Mouse (Mus musculus): ENCODE data around the gene Ugt2a1. TPM values are rescaled to one million over a fixed set of nuclear protein-coding genes. Genes with fewer than 3 reads are reported as not detected.
"Not testable (repeated sequence)": the region's sequence is repeated elsewhere in the genome, so short reads cannot be mapped to it uniquely, and the experiment has no call there.

Gene Ugt2a1
- polyA plus RNA-seq, 1 experiment from 2014 or later, result not detected

- 65% methylated on average over 1 of the region's 1 CpGs for WGBS
Measured at GRCm38 (mm10) chr5:87486706-87487105, 4.0 kb downstream of the Ugt2a1 start, which contains the start of gene Gm43638. Gene Gm43638, minus strand, starts transcription at chr5:87486806.

GRCm38 (mm10) chr5:87482160-87482559 lies 8.5 kb downstream of the Ugt2a1 start, which contains the start of gene Ugt2a2:
Gene Ugt2a2, minus strand, starts transcription at chr5:87482260.
- Histone ChIP-seq H3K27me3 (ENCODE audit: control insufficient read depth, insufficient read depth, low read depth, low read length) (no peaks in the 10 kb centered on the region), H3K27ac (ENCODE audit: low read length) (no peak within 1 kb of the TSS), H3K9ac (ENCODE audit: low read length) (no peak within 1 kb of the TSS), H3K36me3 (ENCODE audit: control insufficient read depth, insufficient read depth, low read length) (no peaks in the 10 kb centered on the region), H3K4me2 (ENCODE audit: low read depth, low read length) (no peak within 1 kb of the TSS), H3K4me1 (replicated peaks; ENCODE audit: control insufficient read depth, insufficient read depth, low read length) (no peaks in the 10 kb centered on the region), H3K4me3 (ENCODE audit: low read length) (no peak within 1 kb of the TSS), H3K9me3 (ENCODE audit: control insufficient read depth, low read length) (no peaks in the 10 kb centered on the region)
- 73% methylated on average over 5 of the region's 5 CpGs for WGBS
- no peak for ATAC-seq (ENCODE audit: low read depth)

More at GRCm38 (mm10) chr5:87486706-87487105, 4.0 kb downstream of the Ugt2a1 start, which contains the start of gene Gm43638:
- H3K4me2 ChIP-seq (ENCODE audit: low read depth, low read length); H3K9me3 ChIP-seq (ENCODE audit: control insufficient read depth, low read length); H3K36me3 ChIP-seq (ENCODE audit: control insufficient read depth, insufficient read depth, low read length); H3K27ac ChIP-seq (ENCODE audit: low read length); H3K4me3 ChIP-seq (ENCODE audit: low read length); ATAC-seq (ENCODE audit: low read depth); H3K27me3 ChIP-seq (ENCODE audit: control insufficient read depth, insufficient read depth, low read depth, low read length); H3K4me1 ChIP-seq (replicated peaks; ENCODE audit: control insufficient read depth, insufficient read depth, low read length); H3K9ac ChIP-seq (ENCODE audit: low read length): not testable (repeated sequence)

- H3K4me2 ChIP-seq (ENCODE audit: low read depth, low read length), result no peak overlapping the region
- WGBS, result 57% methylated on average over 1 of the region's 1 CpGs
- no peaks in the 10 kb centered on the region for H3K36me3 ChIP-seq (ENCODE audit: control insufficient read depth, insufficient read depth, low read length)
- H3K9ac ChIP-seq (ENCODE audit: low read length), result no peak overlapping the region
- H3K9me3 ChIP-seq (ENCODE audit: control insufficient read depth, low read length), result no peaks in the 10 kb centered on the region
- H3K4me1 ChIP-seq (replicated peaks; ENCODE audit: control insufficient read depth, insufficient read depth, low read length), result no peaks in the 10 kb centered on the region
- no peak overlapping the region for H3K4me3 ChIP-seq (ENCODE audit: low read length)
- no peak for ATAC-seq (ENCODE audit: low read depth)
- H3K27me3 ChIP-seq (ENCODE audit: control insufficient read depth, insufficient read depth, low read depth, low read length), result no peaks in the 10 kb centered on the region
- no peak overlapping the region for H3K27ac ChIP-seq (ENCODE audit: low read length)
Measured at GRCm38 (mm10) chr5:87458810-87459209, 31.9 kb downstream of the Ugt2a1 start.

GRCm38 (mm10) chr5:87457701-87458100 lies 33.0 kb downstream of the Ugt2a1 start:
- Histone ChIP-seq H3K27me3 (ENCODE audit: control insufficient read depth, insufficient read depth, low read depth, low read length) (no peaks in the 10 kb centered on the region), H3K4me2 (ENCODE audit: low read depth, low read length) (no peak overlapping the region), H3K27ac (ENCODE audit: low read length) (no peak overlapping the region), H3K9ac (ENCODE audit: low read length) (no peak overlapping the region), H3K36me3 (ENCODE audit: control insufficient read depth, insufficient read depth, low read length) (no peaks in the 10 kb centered on the region), H3K9me3 (ENCODE audit: control insufficient read depth, low read length) (no peaks in the 10 kb centered on the region), H3K4me3 (ENCODE audit: low read length) (no peak overlapping the region), H3K4me1 (replicated peaks; ENCODE audit: control insufficient read depth, insufficient read depth, low read length) (no peaks in the 10 kb centered on the region)
- no peak for ATAC-seq (ENCODE audit: low read depth)

GRCm38 (mm10) chr5:87456216-87456850 lies 34.3 kb downstream of the Ugt2a1 start:
- no peak overlapping the region for H3K4me2 ChIP-seq (ENCODE audit: low read depth, low read length)
- no peaks in the 10 kb centered on the region for H3K4me1 ChIP-seq (replicated peaks; ENCODE audit: control insufficient read depth, insufficient read depth, low read length)
- no peak for ATAC-seq (ENCODE audit: low read depth)
- no peaks in the 10 kb centered on the region for H3K27me3 ChIP-seq (ENCODE audit: control insufficient read depth, insufficient read depth, low read depth, low read length)
- 73% methylated on average over 3 of the region's 3 CpGs for WGBS
- H3K36me3 ChIP-seq (ENCODE audit: control insufficient read depth, insufficient read depth, low read length), result no peaks in the 10 kb centered on the region
- H3K4me3 ChIP-seq (ENCODE audit: low read length), result no peak overlapping the region
- H3K9ac ChIP-seq (ENCODE audit: low read length), result no peak overlapping the region
- no peaks in the 10 kb centered on the region for H3K9me3 ChIP-seq (ENCODE audit: control insufficient read depth, low read length)
- H3K27ac ChIP-seq (ENCODE audit: low read length), result no peak overlapping the region

- H3K36me3 ChIP-seq (ENCODE audit: control insufficient read depth, insufficient read depth, low read length), result no peaks in the 10 kb centered on the region
- no peaks in the 10 kb centered on the region for H3K27me3 ChIP-seq (ENCODE audit: control insufficient read depth, insufficient read depth, low read depth, low read length)
- no peak overlapping the region for H3K9ac ChIP-seq (ENCODE audit: low read length)
- H3K27ac ChIP-seq (ENCODE audit: low read length), result no peak overlapping the region
- no peak overlapping the region for H3K4me3 ChIP-seq (ENCODE audit: low read length)
- no peak overlapping the region for H3K4me2 ChIP-seq (ENCODE audit: low read depth, low read length)
- no peaks in the 10 kb centered on the region for H3K4me1 ChIP-seq (replicated peaks; ENCODE audit: control insufficient read depth, insufficient read depth, low read length)
- ATAC-seq (ENCODE audit: low read depth), result no peak
- no peaks in the 10 kb centered on the region for H3K9me3 ChIP-seq (ENCODE audit: control insufficient read depth, low read length)
Measured at GRCm38 (mm10) chr5:87455519-87455918, 35.2 kb downstream of the Ugt2a1 start.

- H3K4me1 ChIP-seq (replicated peaks; ENCODE audit: control insufficient read depth, insufficient read depth, low read length); H3K9ac ChIP-seq (ENCODE audit: low read length); H3K36me3 ChIP-seq (ENCODE audit: control insufficient read depth, insufficient read depth, low read length); H3K9me3 ChIP-seq (ENCODE audit: control insufficient read depth, low read length); H3K4me3 ChIP-seq (ENCODE audit: low read length); ATAC-seq (ENCODE audit: low read depth); H3K4me2 ChIP-seq (ENCODE audit: low read depth, low read length); H3K27me3 ChIP-seq (ENCODE audit: control insufficient read depth, insufficient read depth, low read depth, low read length); H3K27ac ChIP-seq (ENCODE audit: low read length): not testable (repeated sequence)
- 72% methylated on average over 4 of the region's 5 CpGs for WGBS
Measured at GRCm38 (mm10) chr5:87452514-87452913, 38.2 kb downstream of the Ugt2a1 start.

- Histone ChIP-seq H3K9me3 (ENCODE audit: control insufficient read depth, low read length) (no peaks in the 10 kb centered on the region), H3K9ac (ENCODE audit: low read length) (no peak overlapping the region), H3K4me3 (ENCODE audit: low read length) (no peak overlapping the region), H3K4me1 (replicated peaks; ENCODE audit: control insufficient read depth, insufficient read depth, low read length) (no peaks in the 10 kb centered on the region), H3K36me3 (ENCODE audit: control insufficient read depth, insufficient read depth, low read length) (no peaks in the 10 kb centered on the region), H3K4me2 (ENCODE audit: low read depth, low read length) (no peak overlapping the region), H3K27ac (ENCODE audit: low read length) (no peak overlapping the region), H3K27me3 (ENCODE audit: control insufficient read depth, insufficient read depth, low read depth, low read length) (no peaks in the 10 kb centered on the region)
- ATAC-seq (ENCODE audit: low read depth), result no peak
- WGBS, result 32% methylated on average over 3 of the region's 3 CpGs
Measured at GRCm38 (mm10) chr5:87436264-87436663, 54.4 kb downstream of the Ugt2a1 start.

GRCm38 (mm10) chr5:87425676-87426075 lies 65.0 kb downstream of the Ugt2a1 start:
- Histone ChIP-seq H3K36me3 (ENCODE audit: control insufficient read depth, insufficient read depth, low read length) (no peaks in the 10 kb centered on the region), H3K27ac (ENCODE audit: low read length) (no peak overlapping the region), H3K4me2 (ENCODE audit: low read depth, low read length) (no peak overlapping the region), H3K27me3 (ENCODE audit: control insufficient read depth, insufficient read depth, low read depth, low read length) (no peaks in the 10 kb centered on the region), H3K4me1 (replicated peaks; ENCODE audit: control insufficient read depth, insufficient read depth, low read length) (no peaks in the 10 kb centered on the region), H3K9me3 (ENCODE audit: control insufficient read depth, low read length) (no peaks in the 10 kb centered on the region), H3K9ac (ENCODE audit: low read length) (no peak overlapping the region), H3K4me3 (ENCODE audit: low read length) (no peak overlapping the region)
- ATAC-seq (ENCODE audit: low read depth), result no peak
- 72% methylated on average over 3 of the region's 3 CpGs for WGBS

GRCm38 (mm10) chr5:87424041-87424440 lies 66.6 kb downstream of the Ugt2a1 start, which contains the start of gene Ugt2b38:
Gene Ugt2b38, minus strand, starts transcription at chr5:87424203.
- 83% methylated on average over 1 of the region's 2 CpGs for WGBS
- ATAC-seq (ENCODE audit: low read depth), result not testable (repeated sequence)

More at GRCm38 (mm10) chr5:87424041-87424440, 66.6 kb downstream of the Ugt2a1 start, which contains the start of gene Ugt2b38:
- H3K9ac ChIP-seq (ENCODE audit: low read length); H3K27ac ChIP-seq (ENCODE audit: low read length); H3K4me3 ChIP-seq (ENCODE audit: low read length); H3K4me1 ChIP-seq (replicated peaks; ENCODE audit: control insufficient read depth, insufficient read depth, low read length); H3K4me2 ChIP-seq (ENCODE audit: low read depth, low read length); H3K27me3 ChIP-seq (ENCODE audit: control insufficient read depth, insufficient read depth, low read depth, low read length); H3K9me3 ChIP-seq (ENCODE audit: control insufficient read depth, low read length); H3K36me3 ChIP-seq (ENCODE audit: control insufficient read depth, insufficient read depth, low read length): not testable (repeated sequence)
